Mouse (Mus musculus) G1E (cell line): Measurements from ENCODE around the gene Nprl2.

ENCODE experiments used
- CTCF ChIP-seq: IDR thresholded peaks from 2 replicates; pipeline ENCODE4 v1.5.1; 2012; ENCODE audit warnings: low read depth, low read length, inconsistent platforms, mixed read lengths
- GATA1 ChIP-seq: IDR thresholded peaks from 2 replicates; pipeline ENCODE4 v1.6.1; 2012; ENCODE audit warnings: borderline replicate concordance, low read length, inconsistent platforms, mixed read lengths

- TF ChIP-seq GATA1 (no peak), CTCF (no peak)
Observed at GRCm38 (mm10) chr9:107533791-107534407, 8.1 kb upstream of the Nprl2 start, which contains the start of gene Tmem115.
